Mouse (Mus musculus) limb, embryonic 12.5 days (tissue): ENCODE results near the gene Vps41. TPM values are rescaled to one million over a fixed set of nuclear protein-coding genes. Genes with fewer than 3 reads are reported as not detected.

Experiments
- ATAC-seq: fragments of 200-750 bp; cut with Nextera tagmentation; 2 replicates; pipeline ENCODE4 v1.8.0; 2017; ENCODE audit warnings: low read depth, moderate TSS enrichment; ENCODE audit not compliant: insufficient number of reproducible peaks, insufficient read depth, low FRiP score, low TSS enrichment
- H3K27ac ChIP-seq: fragments of 300-500 bp; sonication (generic); 2 replicates; pipeline ENCODE4 v1.5.1; 2016; ENCODE audit warnings: mild to moderate bottlenecking, moderate library complexity
- H3K27me3 ChIP-seq: fragments of 300-500 bp; sonication (generic); 2 replicates; pipeline ENCODE4 v1.6.1; 2016; ENCODE audit warnings: mild to moderate bottlenecking, moderate library complexity
- H3K36me3 ChIP-seq: fragments of 300-500 bp; sonication (generic); 2 replicates; pipeline ENCODE4 v1.6.1; 2016; ENCODE audit warnings: mild to moderate bottlenecking, moderate library complexity
- H3K4me1 ChIP-seq: fragments of 300-500 bp; sonication (generic); replicated peaks from 2 replicates; pipeline ENCODE4 v1.6.1; 2016
- H3K4me2 ChIP-seq: fragments of 300-500 bp; sonication (generic); 2 replicates; pipeline ENCODE4 v1.6.1; 2016; ENCODE audit warnings: mild to moderate bottlenecking, moderate library complexity
- H3K4me3 ChIP-seq: fragments of 300-500 bp; sonication (generic); replicated peaks from 2 replicates; pipeline ENCODE4 v1.5.1; 2016; ENCODE audit warnings: mild to moderate bottlenecking
- H3K9ac ChIP-seq: fragments of 300-500 bp; sonication (generic); replicated peaks from 2 replicates; pipeline ENCODE4 v1.6.1; 2016; ENCODE audit warnings: mild to moderate bottlenecking, moderate library complexity
- H3K9me3 ChIP-seq: fragments of 300-500 bp; sonication (generic); 2 replicates; pipeline ENCODE4 v1.6.1; 2016; ENCODE audit warnings: mild to moderate bottlenecking, moderate library complexity
- WGBS: fragments of 180-500 bp; shearing (Covaris S2); methylation state at CpG from one replicate; pipeline ENCODE4 v1.1.7; 2016; 5-methylcytosine and 5-hydroxymethylcytosine counted together
- polyA plus RNA-seq: library from polyadenylated mRNA; unstranded; fragments of >200 nt; fragmentation: Nextera tagmentation; extraction: Ambion mirVana; gene quantifications from 2 replicates; pipeline ENCODE4 v1.2.1, GENCODE M21; 2016

Gene Vps41
- polyA plus RNA-seq, 1 experiment from 2014 or later: 73.1 TPM

GRCm38 (mm10) chr13:18875321-18875720 lies 158.2 kb downstream of the Vps41 start:
- Histone ChIP-seq H3K27ac (no peak overlapping the region), H3K36me3 (no peaks in the 10 kb centered on the region), H3K4me1 (peaks cover 5% of the 10 kb centered on the region; the same call in 1 of the 2 replicates), H3K9ac (no peak overlapping the region), H3K9me3 (no peaks in the 10 kb centered on the region), H3K4me2 (no peak overlapping the region), H3K27me3 (no peaks in the 10 kb centered on the region), H3K4me3 (no peak overlapping the region)
- WGBS: 34% methylated on average over 7 of the region's 7 CpGs
- no peak for ATAC-seq

- peak; percentile 52; the same call in 1 of the 2 replicates for ATAC-seq
- 71% methylated on average over 9 of the region's 9 CpGs for WGBS
- no peaks in the 10 kb centered on the region for H3K9me3 ChIP-seq
- H3K27me3 ChIP-seq: no peaks in the 10 kb centered on the region
- no peak overlapping the region for H3K27ac ChIP-seq
- no peak overlapping the region for H3K4me3 ChIP-seq
- H3K4me1 ChIP-seq: peaks cover 4% of the 10 kb centered on the region; the same call in 1 of the 2 replicates
- H3K9ac ChIP-seq: no peak overlapping the region
- no peak overlapping the region for H3K4me2 ChIP-seq
- H3K36me3 ChIP-seq: no peaks in the 10 kb centered on the region
Observed at GRCm38 (mm10) chr13:18892910-18893309, 175.8 kb downstream of the Vps41 start.

GRCm38 (mm10) chr13:18896789-18897188 lies 179.7 kb downstream of the Vps41 start:
- Histone ChIP-seq H3K27me3 (no peaks in the 10 kb centered on the region), H3K36me3 (no peaks in the 10 kb centered on the region), H3K9me3 (no peaks in the 10 kb centered on the region), H3K27ac (no peak overlapping the region), H3K4me2 (no peak overlapping the region), H3K4me1 (peaks cover 4% of the 10 kb centered on the region; the same call in 1 of the 2 replicates), H3K9ac (no peak overlapping the region), H3K4me3 (no peak overlapping the region)
- 92% methylated on average over 3 of the region's 3 CpGs for WGBS
- no peak for ATAC-seq

DNA sequence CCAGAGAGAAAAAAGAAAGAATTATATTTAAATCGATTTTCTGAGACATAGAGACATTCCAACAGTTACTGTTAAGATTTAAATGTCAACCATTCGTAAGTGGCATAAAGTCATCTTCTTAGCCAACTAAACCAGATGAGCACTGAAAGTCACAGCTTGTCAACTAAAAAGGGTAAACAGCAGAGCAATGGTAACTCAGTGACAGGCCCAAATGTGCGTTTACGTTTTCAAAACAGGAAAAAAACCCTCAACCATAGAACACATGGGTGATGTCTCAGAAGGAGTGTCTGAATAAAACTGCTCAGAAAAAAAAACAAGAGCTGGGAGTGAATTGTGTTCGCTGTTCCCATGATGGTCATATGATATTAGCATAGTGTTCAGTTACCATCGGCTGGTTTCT lies 186.5 kb downstream of the Vps41 start:
- H3K4me3 ChIP-seq: no peak overlapping the region
- no peak for ATAC-seq
- no peak overlapping the region for H3K9ac ChIP-seq
- H3K4me2 ChIP-seq: no peak overlapping the region
- H3K27me3 ChIP-seq: no peaks in the 10 kb centered on the region
- H3K36me3 ChIP-seq: no peaks in the 10 kb centered on the region
- H3K9me3 ChIP-seq: no peaks in the 10 kb centered on the region
- no peak overlapping the region for H3K27ac ChIP-seq
- 85% methylated on average over 6 of the region's 6 CpGs for WGBS
- H3K4me1 ChIP-seq: no peaks in the 10 kb centered on the region

DNA sequence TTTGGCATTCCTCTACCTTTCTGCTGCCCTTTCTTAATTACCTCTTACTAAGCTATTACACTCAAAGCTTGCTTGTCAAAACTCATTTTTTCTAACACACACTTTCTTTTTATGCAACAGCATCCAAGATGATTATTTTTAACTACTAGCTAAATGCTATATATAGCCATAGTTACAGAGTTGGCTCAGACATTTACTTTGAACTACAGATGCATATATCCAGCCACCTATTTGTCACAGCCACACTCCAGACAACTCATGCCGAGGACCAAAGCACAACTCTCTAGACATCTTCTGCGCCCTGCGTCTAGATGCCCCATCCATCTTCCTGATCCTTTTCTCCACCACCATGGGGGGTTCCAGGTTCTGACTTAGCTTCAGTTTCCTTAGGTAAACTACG lies 197.7 kb downstream of the Vps41 start:
- Histone ChIP-seq H3K4me3 (no peak overlapping the region), H3K27me3 (no peaks in the 10 kb centered on the region), H3K4me2 (no peak overlapping the region), H3K4me1 (no peaks in the 10 kb centered on the region), H3K36me3 (no peaks in the 10 kb centered on the region), H3K9me3 (no peaks in the 10 kb centered on the region), H3K27ac (no peak overlapping the region), H3K9ac (no peak overlapping the region)
- 86% methylated on average over 4 of the region's 4 CpGs for WGBS
- ATAC-seq: no peak

Other genes with a start within 250 kb of the Vps41 start
- gene Amph, start 230.9 kb downstream of the Vps41 start, polyA plus RNA-seq: 1.2 and 1.8 TPM in 2 replicates